Mouse (Mus musculus) neutrophil, adult 5-6 weeks (primary cell): ENCODE results near the gene Aspscr1. TPM values are rescaled to one million over a fixed set of nuclear protein-coding genes. Genes with fewer than 3 reads are reported as not detected.

Experiments
- ATAC-seq: fragments of 151-379, 151-347 bp; 2 replicates; pipeline ENCODE4 v1.8.0; 2017; ENCODE audit warnings: mild to moderate bottlenecking, moderate TSS enrichment; ENCODE audit not compliant: insufficient number of reproducible peaks, poor library complexity, low FRiP score, severe bottlenecking; ENCODE audit errors: extremely low read depth
- total RNA-seq: library from RNA; stranded (forward); fragments of 200-1000 nt; gene quantifications from 2 replicates; pipeline ENCODE4 v1.2.3, GENCODE M21; 2017

Aspscr1 gene
- total RNA-seq, 1 experiment from 2014 or later: 74.8 TPM

DNA sequence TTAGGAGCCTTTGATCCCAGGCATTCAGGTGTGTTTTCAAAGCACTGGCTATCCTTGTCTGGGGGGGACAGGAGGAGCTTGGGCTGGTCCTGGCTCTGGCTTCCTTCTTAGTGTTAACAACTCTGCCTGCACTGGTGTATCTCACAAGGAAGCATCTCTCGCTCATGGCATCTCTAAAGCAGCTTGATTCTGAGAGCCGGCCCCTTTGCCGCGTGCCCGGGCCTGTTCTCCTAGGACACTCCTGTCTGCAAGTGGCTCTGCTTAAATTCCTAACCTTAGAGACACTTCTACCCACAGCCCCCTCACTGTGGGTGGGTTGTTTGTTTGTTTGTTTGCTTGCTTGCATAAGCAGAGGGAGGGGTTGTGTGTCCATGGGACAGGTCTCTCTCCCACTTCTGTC is 35.2 kb downstream of the Aspscr1 start:
- ATAC-seq: no peak

DNA sequence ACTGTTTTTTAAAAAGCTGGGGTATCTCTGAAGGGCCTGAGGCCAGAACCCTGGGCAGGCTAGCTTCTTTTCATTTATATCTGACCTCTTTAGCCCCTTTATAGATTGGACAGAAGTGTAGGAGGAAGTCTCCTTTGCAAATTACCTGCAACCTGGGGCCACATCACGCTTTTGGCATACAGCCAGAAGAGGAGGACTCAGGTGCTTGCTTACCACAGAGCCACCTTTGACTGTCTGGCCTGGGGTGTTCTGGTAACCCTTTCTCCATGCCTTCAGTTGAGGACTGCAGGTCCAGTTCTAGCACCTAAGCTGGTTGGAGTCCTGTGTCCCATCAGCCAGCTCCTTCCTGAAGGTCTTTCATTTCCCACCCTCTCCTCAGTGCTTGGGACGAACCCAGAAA is 36.8 kb downstream of the Aspscr1 start:
- no peak for ATAC-seq

- ATAC-seq: no peak
Observed at GRCm38 (mm10) chr11:120710672-120711071, 37.9 kb downstream of the Aspscr1 start.

GRCm38 (mm10) chr11:120711980-120712604 is 39.3 kb downstream of the Aspscr1 start:
- no peak for ATAC-seq

DNA sequence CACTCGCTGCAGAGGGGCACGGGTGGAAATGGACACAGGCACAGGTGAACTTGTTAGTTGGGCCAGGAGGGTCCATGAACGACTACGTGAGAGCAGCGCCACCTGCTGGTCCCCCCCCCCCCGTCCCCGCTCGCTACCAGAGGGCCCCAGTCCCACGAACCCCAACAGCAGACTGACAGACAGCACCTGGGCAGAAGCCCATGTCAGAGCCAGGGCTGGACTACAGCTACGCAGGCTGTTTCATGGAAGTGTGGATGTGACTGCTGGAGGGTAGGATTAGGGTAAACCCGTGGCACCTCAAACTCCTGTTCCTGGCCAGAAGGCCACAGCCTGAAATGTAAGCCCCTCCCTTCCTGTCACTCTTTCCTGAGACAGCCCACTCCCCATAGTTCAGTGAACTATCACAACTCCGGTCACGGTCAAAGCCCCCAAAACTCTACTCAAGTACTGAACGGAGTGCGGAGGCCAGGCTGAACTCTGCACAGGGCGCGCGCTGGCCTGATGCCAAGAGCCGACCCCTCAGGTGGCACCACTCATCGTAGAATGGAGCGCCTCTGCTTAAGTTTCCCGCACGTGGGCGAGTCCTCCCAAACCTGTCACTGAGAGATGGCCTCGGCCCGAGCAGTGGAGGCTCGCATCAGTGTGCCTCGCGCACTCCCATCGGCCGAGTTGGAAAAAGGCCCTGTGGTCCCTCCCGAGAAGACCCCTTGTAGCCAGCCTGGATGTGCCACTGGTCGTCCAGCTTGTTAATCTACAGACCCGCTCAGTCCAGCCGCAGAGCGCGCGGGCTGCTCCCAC is 40.2 kb downstream of the Aspscr1 start:
- ATAC-seq: peak; percentile 17; the same call in 1 of the 2 replicates

DNA sequence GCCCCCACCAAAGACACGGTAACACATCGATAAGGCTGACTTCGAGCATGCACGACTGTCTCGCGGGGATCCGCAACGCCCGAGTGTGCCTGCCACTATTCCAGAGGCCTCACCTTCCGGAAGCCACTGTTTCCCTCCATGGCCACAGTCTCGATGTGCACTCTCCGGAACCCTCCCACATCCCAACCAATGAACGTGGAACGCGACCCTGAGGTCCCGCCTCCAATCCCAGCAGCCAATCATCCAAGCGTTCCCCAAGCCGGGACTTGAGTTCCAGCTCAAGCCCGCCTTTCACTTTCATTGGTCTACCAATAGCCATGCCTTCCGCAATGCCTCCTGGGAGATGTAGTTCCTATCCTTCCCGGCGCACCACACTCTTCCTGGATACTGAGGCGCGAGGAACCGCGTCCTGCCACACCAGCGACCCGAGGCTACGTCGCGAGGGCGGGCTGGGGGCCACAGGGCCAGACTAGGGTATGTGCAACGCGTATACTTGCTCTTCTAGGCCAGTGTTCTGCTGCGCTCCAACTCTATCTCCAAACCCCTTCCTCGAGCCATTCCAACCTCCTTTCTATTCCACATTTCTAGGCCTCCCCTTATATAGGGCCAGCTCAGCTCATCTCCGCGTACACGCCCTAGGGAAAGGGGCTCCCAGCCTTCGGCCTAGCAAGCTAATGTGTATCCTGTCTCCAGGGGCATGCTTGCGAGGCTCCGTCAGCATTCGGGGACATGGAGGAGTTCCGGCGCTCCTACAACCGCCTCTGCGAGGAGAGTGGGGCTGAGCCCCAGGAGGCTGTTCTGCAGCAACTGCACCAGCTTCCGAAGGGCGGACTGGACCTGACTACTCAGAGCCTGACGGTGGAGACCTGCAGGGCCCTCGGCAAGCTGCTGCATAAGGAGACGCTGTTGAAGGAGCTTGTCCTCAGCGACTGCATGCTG is 41.1 kb downstream of the Aspscr1 start, which contains the start of the genes Cenpx and Lrrc45:
TSS of gene Cenpx (minus strand) at position 159 of the 939 bp plus-strand sequence.
TSS of gene Lrrc45 (plus strand) at position 346 of the 939 bp plus-strand sequence.
- peak; percentile 95 for ATAC-seq

DNA sequence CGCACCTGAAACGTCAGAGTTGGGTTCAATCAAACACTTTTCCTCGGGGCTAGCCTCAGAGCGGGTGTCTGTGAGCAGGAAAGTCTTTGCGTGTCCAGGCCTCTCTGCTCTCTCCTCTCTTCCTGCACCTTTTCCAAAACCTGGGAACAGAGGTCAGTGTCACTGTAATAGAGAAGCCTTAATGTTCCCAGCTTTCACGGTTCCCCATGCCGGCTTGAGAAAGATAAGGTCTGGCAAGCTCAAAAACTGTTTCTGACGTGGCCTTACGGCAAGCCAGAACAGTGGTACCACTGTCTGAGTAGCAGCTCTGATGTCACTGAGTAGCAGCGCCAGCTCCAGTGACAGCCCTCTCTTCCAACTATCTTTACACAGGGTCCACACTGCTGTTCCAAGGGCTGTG is 41.8 kb downstream of the Aspscr1 start:
- ATAC-seq: no peak

GRCm38 (mm10) chr11:120715131-120715530 is 42.4 kb downstream of the Aspscr1 start:
- ATAC-seq: no peak

- no peak for ATAC-seq
Observed at GRCm38 (mm10) chr11:120719242-120719641, 46.5 kb downstream of the Aspscr1 start.

- ATAC-seq: no peak
Observed at GRCm38 (mm10) chr11:120719841-120720376, 47.1 kb downstream of the Aspscr1 start.

DNA sequence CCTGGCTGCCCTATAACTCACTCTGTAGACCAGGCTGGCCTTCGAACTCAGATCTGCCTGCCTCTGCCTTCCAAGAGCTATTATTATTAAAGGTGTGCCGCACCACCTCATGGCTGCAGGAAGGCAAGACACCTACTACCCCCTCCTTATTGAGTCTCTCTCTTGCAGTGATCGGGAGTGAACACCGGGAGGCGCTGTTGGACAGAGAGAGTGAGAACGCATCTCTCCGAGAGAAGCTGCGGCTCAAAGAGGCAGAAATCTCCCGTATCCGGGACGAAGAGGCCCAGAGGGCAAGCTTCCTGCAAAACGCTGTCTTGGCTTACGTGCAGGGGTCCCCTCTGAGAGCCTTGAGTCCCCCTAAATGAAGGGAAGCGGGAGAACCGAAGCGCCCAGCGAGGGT is 47.7 kb downstream of the Aspscr1 start:
- ATAC-seq: peak; percentile 83

- ATAC-seq: no peak
Observed at GRCm38 (mm10) chr11:120721124-120722066, 48.6 kb downstream of the Aspscr1 start, which contains the start of gene Rac3. Gene Rac3 (plus strand): TSS chr11:120721470.

DNA sequence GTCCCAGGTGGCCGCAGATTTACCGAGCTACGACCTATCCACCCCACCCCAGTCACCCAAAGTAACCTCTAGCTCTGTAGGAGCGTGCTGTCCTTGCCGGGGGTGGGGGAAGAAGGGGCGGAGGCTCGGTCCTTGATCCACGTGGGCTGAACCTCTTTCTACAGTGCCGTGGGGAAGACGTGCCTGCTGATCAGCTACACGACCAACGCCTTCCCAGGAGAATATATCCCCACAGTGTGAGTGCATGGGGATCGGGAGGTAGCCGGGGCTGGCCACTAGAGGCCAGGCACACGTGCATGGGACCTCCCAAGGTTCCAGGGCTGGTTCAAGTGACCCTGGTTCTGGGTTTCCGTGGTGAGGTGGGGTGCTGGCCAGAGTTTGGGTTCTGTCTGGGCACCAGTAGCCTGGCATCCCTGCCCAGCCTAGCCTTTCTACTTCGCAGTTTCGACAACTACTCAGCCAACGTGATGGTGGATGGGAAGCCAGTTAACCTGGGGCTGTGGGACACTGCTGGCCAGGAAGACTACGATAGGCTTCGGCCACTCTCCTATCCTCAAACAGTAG is 49.4 kb downstream of the Aspscr1 start:
- no peak for ATAC-seq

GRCm38 (mm10) chr11:120722761-120723382 is 50.1 kb downstream of the Aspscr1 start:
- no peak for ATAC-seq

DNA sequence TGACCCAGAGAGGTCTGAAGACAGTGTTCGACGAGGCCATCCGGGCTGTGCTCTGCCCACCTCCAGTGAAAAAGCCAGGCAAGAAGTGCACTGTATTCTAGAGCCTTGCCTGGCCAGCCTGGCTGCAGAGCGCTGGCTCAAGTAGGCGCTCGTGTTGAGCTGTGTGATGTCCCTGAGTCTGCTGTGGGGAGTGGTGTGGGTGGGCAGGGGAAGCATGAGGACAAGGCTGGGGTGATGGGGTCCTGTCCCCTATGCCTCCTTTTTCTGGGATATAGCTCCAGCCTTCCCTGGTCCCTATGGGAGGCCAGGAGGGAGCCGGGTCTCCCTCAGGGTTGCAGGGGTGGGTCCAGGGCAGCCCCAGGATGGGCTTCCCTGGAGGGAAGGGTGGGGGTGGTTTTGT is 50.7 kb downstream of the Aspscr1 start:
- ATAC-seq: no peak

GRCm38 (mm10) chr11:120726243-120727168 is 53.7 kb downstream of the Aspscr1 start:
- ATAC-seq: no peak
